Mouse (Mus musculus) forebrain, embryonic 10.5 days (tissue): ENCODE measurements around the gene 1700001K19Rik. TPM values are rescaled to one million over a fixed set of nuclear protein-coding genes. Genes with fewer than 3 reads are reported as not detected.
A peak's percentile ranks its signal among the peaks of the same experiment; 100 is the strongest.
"Not testable (repeated sequence)": the region's sequence is repeated elsewhere in the genome, so short reads cannot be mapped to it uniquely, and the experiment has no call there.

ENCODE experiments used
- DNase-seq: peaks from one replicate; pipeline ENCODE4 v3.0.0-alpha.2; 2017; ENCODE audit warnings: low spot score; ENCODE audit errors: extremely low spot score
- H3K27ac ChIP-seq: fragments of 300-500 bp; sonication (generic); 2 replicates; pipeline ENCODE4 v1.5.1; 2016; ENCODE audit warnings: mild to moderate bottlenecking
- H3K27me3 ChIP-seq: fragments of 300-500 bp; sonication (generic); 2 replicates; pipeline ENCODE4 v1.6.1; 2016; ENCODE audit warnings: mild to moderate bottlenecking; ENCODE audit not compliant: poor library complexity, severe bottlenecking
- H3K36me3 ChIP-seq: fragments of 300-500 bp; sonication (generic); replicated peaks from 2 replicates; pipeline ENCODE4 v1.6.1; 2016; ENCODE audit warnings: mild to moderate bottlenecking, moderate library complexity
- H3K4me1 ChIP-seq: fragments of 300-500 bp; sonication (generic); 2 replicates; pipeline ENCODE4 v1.6.1; 2016
- H3K4me3 ChIP-seq: fragments of 300-500 bp; sonication (generic); 2 replicates; pipeline ENCODE4 v1.5.1; 2016; ENCODE audit warnings: mild to moderate bottlenecking, moderate library complexity
- H3K9me3 ChIP-seq: fragments of 300-500 bp; sonication (generic); 2 replicates; pipeline ENCODE4 v1.6.1; 2016; ENCODE audit warnings: mild to moderate bottlenecking, moderate library complexity
- WGBS: fragments of 180-500 bp; shearing (Covaris S2); methylation state at CpG from one replicate; pipeline ENCODE4 v1.1.7; 2016; 5-methylcytosine and 5-hydroxymethylcytosine counted together
- polyA plus RNA-seq: library from polyadenylated mRNA; unstranded; fragments of >200 nt; fragmentation: Nextera tagmentation; extraction: Ambion mirVana; gene quantifications from 2 replicates; pipeline ENCODE4 v1.2.1, GENCODE M21; 2016

The 1700001K19Rik gene
- polyA plus RNA-seq, 1 experiment from 2014 or later, result not detected

DNA sequence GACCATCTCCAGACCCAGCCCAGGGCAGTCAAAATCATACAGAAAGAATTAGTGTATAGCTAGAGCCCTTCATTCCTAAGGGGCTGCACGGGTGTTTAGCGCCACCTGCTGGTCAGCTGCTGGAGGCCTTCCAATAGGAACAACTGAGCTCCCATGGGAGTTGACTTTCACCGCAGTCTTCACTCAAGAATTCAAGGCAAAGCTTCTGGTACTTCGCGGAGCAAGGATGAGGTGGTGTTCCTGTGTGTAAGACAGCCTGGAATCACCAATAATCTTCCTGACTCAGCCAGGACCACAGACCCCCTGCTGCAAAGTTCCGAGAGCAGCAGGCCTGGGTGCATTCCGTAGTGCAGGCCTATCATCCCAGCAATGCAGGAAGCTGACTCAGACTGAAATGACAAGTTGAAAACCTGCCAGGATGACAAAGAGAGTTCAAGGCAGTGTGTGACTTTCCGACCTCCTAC is 20.6 kb upstream of the 1700001K19Rik start:
- Histone ChIP-seq H3K4me3 (peak overlapping the region; percentile 4; the same call in 1 of the 2 replicates), H3K4me1 (peaks cover 53% of the 10 kb centered on the region), H3K36me3 (no peaks in the 10 kb centered on the region), H3K9me3 (no peaks in the 10 kb centered on the region), H3K27me3 (0 out of 2 replicates have a peak, but pooled peaks cover 13% of the 10 kb centered on the region), H3K27ac (no peak overlapping the region)
- WGBS, result 30% methylated on average over 8 of the region's 8 CpGs
- DNase-seq, result peak; percentile 81

- peak within 1 kb of the TSS; percentile 4; the same call in 1 of the 2 replicates for H3K4me3 ChIP-seq
- DNase-seq, result no peak
- H3K9me3 ChIP-seq, result no peaks in the 10 kb centered on the region
- H3K4me1 ChIP-seq, result peaks cover 57% of the 10 kb centered on the region
- 0 out of 2 replicates have a peak, but pooled peaks cover 13% of the 10 kb centered on the region for H3K27me3 ChIP-seq
- WGBS, result 53% methylated on average over 4 of the region's 4 CpGs
- 0 out of 2 replicates have a peak within 1 kb of the TSS, but pooled peaks have one; percentile 36 for H3K27ac ChIP-seq
- no peaks in the 10 kb centered on the region for H3K36me3 ChIP-seq
These were observed 20.1 kb upstream of the 1700001K19Rik start, which contains the start of gene Hsp90aa1 for GRCm38 (mm10) chr12:110702556-110702955. Hsp90aa1 (minus strand) TSS chr12:110702728.

- H3K36me3 ChIP-seq, DNase-seq, H3K9me3 ChIP-seq, H3K4me3 ChIP-seq: not testable (repeated sequence)
- peak overlapping the region; percentile 36 for H3K27ac ChIP-seq
- WGBS, result 40% methylated on average over 3 of the region's 3 CpGs
- 0 out of 2 replicates have a peak, but pooled peaks cover 13% of the 10 kb centered on the region for H3K27me3 ChIP-seq
- peaks cover 56% of the 10 kb centered on the region for H3K4me1 ChIP-seq
These were observed 18.9 kb upstream of the 1700001K19Rik start for GRCm38 (mm10) chr12:110701363-110701762.

GRCm38 (mm10) chr12:110700730-110701129 is 18.3 kb upstream of the 1700001K19Rik start:
- 61% methylated on average over 2 of the region's 2 CpGs for WGBS
- Histone ChIP-seq H3K9me3 (no peaks in the 10 kb centered on the region), H3K36me3 (no peaks in the 10 kb centered on the region), H3K4me1 (peaks cover 49% of the 10 kb centered on the region), H3K4me3 (no peak overlapping the region), H3K27me3 (0 out of 2 replicates have a peak, but pooled peaks cover 13% of the 10 kb centered on the region), H3K27ac (peak overlapping the region; percentile 32; the same call in 1 of the 2 replicates)
- no peak for DNase-seq

GRCm38 (mm10) chr12:110699171-110699547 is 16.7 kb upstream of the 1700001K19Rik start:
- Histone ChIP-seq H3K27ac (peak overlapping the region; percentile 65), H3K4me3 (no peak overlapping the region; the same call in 1 of the 2 replicates), H3K4me1 (peaks cover 58% of the 10 kb centered on the region), H3K9me3 (no peaks in the 10 kb centered on the region), H3K27me3 (0 out of 2 replicates have a peak, but pooled peaks cover 6% of the 10 kb centered on the region), H3K36me3 (peaks cover 10% of the 10 kb centered on the region)
- no peak for DNase-seq
- WGBS, result 57% methylated on average over 2 of the region's 2 CpGs

- 47% methylated on average over 15 of the region's 15 CpGs for WGBS
- 0 out of 2 replicates have a peak, but pooled peaks cover under 1% of the 10 kb centered on the region for H3K27me3 ChIP-seq
- peak overlapping the region; percentile 65 for H3K27ac ChIP-seq
- no peak for DNase-seq
- H3K4me1 ChIP-seq, result peaks cover 62% of the 10 kb centered on the region
- H3K9me3 ChIP-seq, result no peaks in the 10 kb centered on the region
- peaks cover 15% of the 10 kb centered on the region for H3K36me3 ChIP-seq
- no peak overlapping the region; the same call in 1 of the 2 replicates for H3K4me3 ChIP-seq
These were observed 16.2 kb upstream of the 1700001K19Rik start for GRCm38 (mm10) chr12:110698523-110699170.

DNA sequence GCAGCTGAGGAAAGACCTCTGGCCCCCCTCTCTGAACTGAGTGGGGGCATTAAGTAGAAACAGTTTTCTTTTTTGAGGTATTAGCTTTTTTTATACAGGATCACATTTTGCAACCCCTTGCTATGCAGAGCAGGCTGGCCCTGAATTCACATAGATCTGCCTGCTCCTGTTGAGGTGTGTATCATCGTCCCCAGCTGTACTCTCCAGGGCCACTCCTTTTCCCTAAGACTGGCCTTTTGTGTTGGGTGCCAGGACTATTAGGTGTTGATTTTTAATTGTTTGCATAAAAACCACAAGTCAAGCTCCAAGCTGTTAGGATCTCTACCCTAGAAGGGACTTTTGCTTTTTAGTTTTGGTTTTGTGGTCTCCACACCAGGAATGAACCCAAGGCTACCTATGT is 15.7 kb upstream of the 1700001K19Rik start:
- Histone ChIP-seq H3K4me1 (peaks cover 64% of the 10 kb centered on the region), H3K36me3 (peaks cover 20% of the 10 kb centered on the region), H3K9me3 (no peaks in the 10 kb centered on the region), H3K4me3 (no peak overlapping the region), H3K27me3 (no peaks in the 10 kb centered on the region), H3K27ac (peak overlapping the region; percentile 40; the same call in 1 of the 2 replicates)
- no peak for DNase-seq
- 77% methylated on average over 1 of the region's 1 CpGs for WGBS

DNA sequence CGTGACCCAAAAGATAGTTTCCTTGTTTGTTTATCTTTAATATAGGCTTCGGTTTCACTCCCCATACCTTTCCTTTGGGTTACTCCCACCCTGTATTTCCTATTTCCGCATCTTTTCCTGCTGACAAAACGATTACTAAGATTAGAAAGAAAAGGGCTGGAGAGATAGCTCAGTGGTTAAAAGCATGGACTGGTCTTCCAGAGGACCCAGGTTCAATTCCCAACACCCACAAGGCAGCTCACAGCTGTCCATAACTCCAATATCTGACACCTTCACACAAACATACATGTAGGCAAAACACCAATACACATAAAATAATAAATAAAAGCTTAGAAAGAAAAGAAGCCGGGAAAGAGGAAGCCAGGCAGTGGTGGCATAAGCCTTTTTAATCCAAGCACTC is 15.0 kb upstream of the 1700001K19Rik start:
- Histone ChIP-seq H3K27ac (peak overlapping the region; percentile 97; the same call in 1 of the 2 replicates), H3K4me1 (peaks cover 61% of the 10 kb centered on the region), H3K9me3 (no peaks in the 10 kb centered on the region), H3K27me3 (no peaks in the 10 kb centered on the region), H3K4me3 (peak overlapping the region; percentile 71; the same call in 1 of the 2 replicates), H3K36me3 (peaks cover 26% of the 10 kb centered on the region)
- DNase-seq, result no peak
- 77% methylated on average over 5 of the region's 5 CpGs for WGBS

GRCm38 (mm10) chr12:110696975-110697400 is 14.6 kb upstream of the 1700001K19Rik start:
- Histone ChIP-seq H3K9me3 (no peaks in the 10 kb centered on the region), H3K4me1 (peaks cover 60% of the 10 kb centered on the region), H3K4me3 (peak overlapping the region; percentile 71), H3K27me3 (no peaks in the 10 kb centered on the region), H3K36me3 (peaks cover 29% of the 10 kb centered on the region), H3K27ac (peak overlapping the region; percentile 97)
- WGBS, result 57% methylated on average over 9 of the region's 9 CpGs
- DNase-seq, result no peak

- peaks cover 54% of the 10 kb centered on the region for H3K4me1 ChIP-seq
- no peaks in the 10 kb centered on the region for H3K9me3 ChIP-seq
- H3K27ac ChIP-seq, result peak overlapping the region; percentile 97
- peak; percentile 97 for DNase-seq
- peaks cover 35% of the 10 kb centered on the region for H3K36me3 ChIP-seq
- peak overlapping the region; percentile 71 for H3K4me3 ChIP-seq
- WGBS, result under 1% methylated on average over 89 of the region's 89 CpGs
- no peaks in the 10 kb centered on the region for H3K27me3 ChIP-seq
These were observed 14.0 kb upstream of the 1700001K19Rik start for GRCm38 (mm10) chr12:110696173-110696974.

DNA sequence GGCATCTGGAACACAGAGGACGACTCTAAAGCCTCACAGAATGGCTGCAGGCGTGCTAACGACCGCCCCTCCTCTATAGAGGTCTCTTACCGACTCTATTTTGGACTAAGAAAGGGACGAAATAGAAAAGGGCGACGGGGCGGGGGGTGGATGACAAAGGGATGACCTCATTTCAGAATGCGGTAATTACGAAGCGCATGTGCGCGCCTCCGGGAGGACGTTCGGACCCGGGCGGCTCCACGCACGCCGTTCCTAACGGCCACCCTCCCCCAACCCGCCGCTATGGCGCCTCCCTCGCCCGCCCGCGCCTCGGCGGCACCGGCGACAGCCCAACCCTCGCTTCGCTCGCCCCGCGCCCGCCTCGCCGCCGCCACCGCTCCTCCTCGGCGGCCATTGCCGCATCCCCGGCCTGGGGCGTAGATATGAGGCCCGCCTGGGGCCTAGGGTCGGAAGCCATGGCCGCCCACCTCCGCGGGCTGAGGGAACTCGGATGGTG is 13.3 kb upstream of the 1700001K19Rik start:
- Histone ChIP-seq H3K36me3 (peaks cover 37% of the 10 kb centered on the region), H3K4me1 (peaks cover 47% of the 10 kb centered on the region), H3K27ac (peak overlapping the region; percentile 97), H3K9me3 (no peaks in the 10 kb centered on the region), H3K4me3 (peak overlapping the region; percentile 71), H3K27me3 (no peaks in the 10 kb centered on the region)
- DNase-seq, result peak; percentile 66
- under 1% methylated on average over 55 of the region's 55 CpGs for WGBS

GRCm38 (mm10) chr12:110693378-110693777 is 11.0 kb upstream of the 1700001K19Rik start:
- not testable (repeated sequence) for H3K9me3 ChIP-seq, H3K4me3 ChIP-seq, H3K27me3 ChIP-seq, H3K27ac ChIP-seq, DNase-seq
- Histone ChIP-seq H3K4me1 (peaks cover 35% of the 10 kb centered on the region), H3K36me3 (peaks cover 61% of the 10 kb centered on the region)
- WGBS, result 93% methylated on average over 5 of the region's 5 CpGs
